Mouse (Mus musculus) ES-E14 (cell line): ENCODE data around the gene Emp3. TPM values are rescaled to one million over a fixed set of nuclear protein-coding genes. Genes with fewer than 3 reads are reported as not detected.

ENCODE experiments used
- DNase-seq: peaks from one replicate; pipeline ENCODE4 v3.0.0-alpha.2; 2013; ENCODE audit warnings: low read depth, low spot score
- H3K27ac ChIP-seq: 2 replicates; pipeline ENCODE4 v1.5.1; 2012; ENCODE audit warnings: low read depth, mild to moderate bottlenecking, low read length, moderate library complexity, mixed read lengths; ENCODE audit not compliant: poor library complexity, insufficient read depth, severe bottlenecking
- H3K36me3 ChIP-seq: 2 replicates; pipeline ENCODE4 v1.6.1; 2012; ENCODE audit warnings: mild to moderate bottlenecking, low read length, moderate library complexity, mixed read lengths; ENCODE audit not compliant: control insufficient read depth, poor library complexity, insufficient read depth, severe bottlenecking
- H3K4me1 ChIP-seq, 2 experiments: fragments of 150-350 bp in 1 of 2; sonication (generic) in 1 of 2; 2 replicates each; pipeline ENCODE4 v1.6.1; 2012; ENCODE audit warnings: low read length in 2 of 2, mild to moderate bottlenecking in 1 of 2, mixed read lengths in 1 of 2; ENCODE audit not compliant: control insufficient read depth in 2 of 2, insufficient read depth in 2 of 2, poor library complexity in 1 of 2
- H3K4me3 ChIP-seq, 2 experiments: fragments of 150-350 bp in 1 of 2; sonication (generic) in 1 of 2; 2 replicates each; pipeline ENCODE4 v1.5.1; 2012; ENCODE audit warnings: low read length in 2 of 2, low read depth in 1 of 2, mild to moderate bottlenecking in 1 of 2, mixed read lengths in 1 of 2; ENCODE audit not compliant: insufficient read depth in 1 of 2, poor library complexity in 1 of 2, severe bottlenecking in 1 of 2
- H3K9ac ChIP-seq: 2 replicates; pipeline ENCODE4 v1.6.1; 2012; ENCODE audit warnings: low read depth, mild to moderate bottlenecking, low read length, mixed read lengths; ENCODE audit not compliant: poor library complexity, insufficient read depth, severe bottlenecking
- H3K9me3 ChIP-seq: fragments of 150-350 bp; sonication (generic); 2 replicates; pipeline ENCODE4 v1.6.1; 2012; ENCODE audit warnings: low read depth, mild to moderate bottlenecking, low read length; ENCODE audit not compliant: control insufficient read depth, insufficient read depth
- CHD2 ChIP-seq: IDR thresholded peaks from 2 replicates; pipeline ENCODE4 v1.6.1; 2014; ENCODE audit warnings: mild to moderate bottlenecking, low read depth, low read length, inconsistent platforms
- HCFC1 ChIP-seq: IDR thresholded peaks from 2 replicates; pipeline ENCODE4 v1.6.1; 2012; ENCODE audit warnings: low read length, inconsistent platforms, borderline replicate concordance; ENCODE audit not compliant: insufficient read depth
- MAFK ChIP-seq: IDR thresholded peaks from 2 replicates; pipeline ENCODE4 v1.6.1; 2014; ENCODE audit warnings: mild to moderate bottlenecking, low read depth, low read length, inconsistent platforms; ENCODE audit not compliant: insufficient read depth
- ZC3H11A ChIP-seq: IDR thresholded peaks from 2 replicates; pipeline ENCODE4 v1.6.1; 2012; ENCODE audit warnings: low read depth, mild to moderate bottlenecking, inconsistent platforms, low read length, borderline replicate concordance
- ZNF384 ChIP-seq: IDR thresholded peaks from 2 replicates; pipeline ENCODE4 v1.6.1; 2012; ENCODE audit warnings: low read depth, low read length, inconsistent platforms
- in situ Hi-C, 2 experiments: fragments of 600-800 bp; cut with MboI; formaldehyde crosslinking; loops; one replicate each; pipeline ENCODE4 v1.15.1; 2025; ENCODE audit warnings: low sequenced_read_pairs in 2 of 2, inconsistent platforms in 1 of 2; ENCODE audit not compliant: unreplicated experiment in 2 of 2
- total RNA-seq: library from RNA; depleted of rRNA; stranded (reverse); fragments of 300-350 nt; gene quantifications from 2 replicates; pipeline ENCODE4 v1.2.3, GENCODE M21; 2012; rRNA removed

The Emp3 gene
- total RNA-seq, 1 experiment = 56.5 TPM

- TF ChIP-seq ZNF384 (no peak), CHD2 (no peak), MAFK (no peak), HCFC1 (no peak), ZC3H11A (no peak)
- Histone ChIP-seq H3K36me3 (peaks cover 2% of the 10 kb centered on the region; the same call in 1 of the 2 replicates), H3K4me3 (no peak overlapping the region), H3K27ac (no peak overlapping the region), H3K4me1 (peaks cover 1 to 11% of the 10 kb centered on the region in 2 experiments; a peak in 2 of 4 replicates), H3K9ac (no peak overlapping the region), H3K9me3 (no peaks in the 10 kb centered on the region)
- no peak for DNase-seq
- in situ Hi-C loops = no loop called here
These were observed 52.0 kb downstream of the Emp3 start for GRCm38 (mm10) chr7:45869107-45869670.

Other genes starting within 250 kb of the Emp3 start
- gene Ntn5, start 237.4 kb downstream of the Emp3 start, total RNA-seq = 0.54 and 0.74 TPM in 2 replicates
- gene Sec1, start 227.0 kb downstream of the Emp3 start, total RNA-seq = 4.5 and 7.6 TPM in 2 replicates
- 4.4 and 7.9 TPM in 2 replicates for gene Car11, start 221.6 kb downstream of the Emp3 start, total RNA-seq
- gene Dbp, start 216.3 kb downstream of the Emp3 start, total RNA-seq = 10.0 and 10.6 TPM in 2 replicates
- 3,487 and 5,312 TPM in 2 replicates for gene Rpl18, start 205.9 kb downstream of the Emp3 start, total RNA-seq
- gene Sphk2, start 203.4 kb downstream of the Emp3 start, total RNA-seq = 18.7 and 21.5 TPM in 2 replicates
- gene Fam83e, start 200.2 kb downstream of the Emp3 start, total RNA-seq = 6.1 and 6.6 TPM in 2 replicates
- 0.76 and 1.7 TPM in 2 replicates for gene Spaca4, start 195.6 kb downstream of the Emp3 start, total RNA-seq
- 7.2 and 9.5 TPM in 2 replicates for gene Lmtk3, start 137.7 kb downstream of the Emp3 start, total RNA-seq
- gene Sult2b1, start 136.7 kb downstream of the Emp3 start, total RNA-seq = 1.6 and 2.1 TPM in 2 replicates
- gene Cyth2, start 106.8 kb downstream of the Emp3 start, total RNA-seq = 96.2 and 113 TPM in 2 replicates
- gene Kcnj14, start 96.6 kb downstream of the Emp3 start, total RNA-seq = 1.6 and 2.6 TPM in 2 replicates
- gene Grwd1, start 90.5 kb downstream of the Emp3 start, total RNA-seq = 93.4 and 107 TPM in 2 replicates
- gene Kdelr1, start 48.6 kb downstream of the Emp3 start, total RNA-seq = 73.2 and 87.2 TPM in 2 replicates
- gene Grin2d, start 43.0 kb downstream of the Emp3 start, total RNA-seq = 0.67 and 0.90 TPM in 2 replicates
- 0.74 TPM in 1 of 2 replicates, not detected in the other for gene Syngr4, start 24.7 kb downstream of the Emp3 start, total RNA-seq
- gene Tmem143, start 24.5 kb downstream of the Emp3 start, total RNA-seq = 26.0 and 34.8 TPM in 2 replicates
- gene Ccdc114, start 2.7 kb upstream of the Emp3 start, total RNA-seq = 7.7 and 12.5 TPM in 2 replicates
- 4.7 and 7.1 TPM in 2 replicates for gene Abcc6, start 108.9 kb upstream of the Emp3 start, total RNA-seq
- 173 and 219 TPM in 2 replicates for gene Nomo1, start 112.3 kb upstream of the Emp3 start, total RNA-seq
- gene Kcnj11, start 179.4 kb upstream of the Emp3 start, total RNA-seq = 0.58 and 0.85 TPM in 2 replicates